Mouse (Mus musculus) olfactory bulb, adult 2 months (tissue): ENCODE results near the gene Smc4.

Source experiments
- CTCF ChIP-seq: fragments of 200-500 bp; IDR thresholded peaks from 2 replicates; pipeline ENCODE4 v1.5.1; 2012; ENCODE audit warnings: low read depth, mild to moderate bottlenecking, low read length, moderate library complexity; ENCODE audit not compliant: insufficient read depth
- POLR2A ChIP-seq: fragments of 200-500 bp; IDR thresholded peaks from 2 replicates; pipeline ENCODE4 v1.6.1; 2012; ENCODE audit warnings: mild to moderate bottlenecking, low read depth, low read length, moderate library complexity; ENCODE audit not compliant: insufficient read depth

DNA sequence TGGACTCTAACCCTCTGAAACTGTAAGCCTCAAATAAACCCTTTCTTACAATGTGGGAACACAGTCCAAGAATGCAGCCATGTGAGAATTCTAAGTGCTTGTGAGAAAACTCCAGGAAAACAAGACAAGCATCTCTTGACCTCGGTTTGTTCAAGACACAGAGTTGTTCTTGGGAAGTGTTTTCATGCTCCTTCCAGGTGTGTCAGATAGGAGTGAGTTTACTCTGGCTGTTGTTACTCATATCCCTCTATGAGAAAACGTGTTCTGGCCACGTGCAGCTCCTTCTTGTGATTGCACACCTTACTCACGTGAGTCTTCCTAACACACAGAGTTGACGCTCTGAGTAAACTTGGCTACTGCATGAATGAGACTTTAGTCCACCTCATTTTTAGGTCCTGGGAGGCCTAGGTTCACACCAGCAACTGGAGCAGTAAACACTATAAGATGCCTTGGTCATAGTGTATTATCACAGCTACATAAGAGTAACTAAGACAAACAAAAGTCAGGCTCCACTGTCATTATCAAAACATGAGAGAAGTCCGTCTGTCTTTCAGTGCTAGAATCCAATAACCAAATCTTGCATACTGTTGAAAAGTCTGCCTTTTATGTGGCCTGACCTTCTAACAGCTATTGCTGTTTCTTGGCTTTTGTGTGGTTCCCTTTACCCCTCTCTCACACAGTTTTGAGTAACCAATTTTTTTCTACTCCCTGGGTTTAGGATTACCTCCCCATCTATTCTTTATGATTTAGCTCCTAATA lies 37.8 kb upstream of the Smc4 start:
- TF ChIP-seq CTCF, result no peak
- no peak for TF ChIP-seq POLR2A
